Mouse (Mus musculus): Measurements from ENCODE around the gene Galr2. TPM values are rescaled to one million over a fixed set of nuclear protein-coding genes. Genes with fewer than 3 reads are reported as not detected.

The Galr2 gene
- polyA plus RNA-seq, 1 experiment from 2014 or later = 0.11 TPM

- H3K4me1 ChIP-seq (replicated peaks; ENCODE audit: control insufficient read depth, insufficient read depth, low read length) = peaks cover 5% of the 10 kb centered on the region; the same call in 1 of the 2 replicates
- DNase-seq (ENCODE audit: low spot score) (no peak), ATAC-seq (replicated peaks; ENCODE audit: low FRiP score) (peak; percentile 86)
- no peaks in the 10 kb centered on the region for H3K27me3 ChIP-seq (replicated peaks; ENCODE audit: control insufficient read depth, insufficient read depth, low read length)
- H3K36me3 ChIP-seq (ENCODE audit: control insufficient read depth, insufficient read depth, low read length) = peaks cover 75% of the 10 kb centered on the region
- H3K27ac ChIP-seq (ENCODE audit: low read depth, low read length) = no peak overlapping the region
- WGBS = 81% methylated on average over 11 of the region's 11 CpGs
- H3K4me3 ChIP-seq (ENCODE audit: low read depth, low read length) = no peak overlapping the region
- no peak overlapping the region for H3K9ac ChIP-seq (ENCODE audit: low read depth, low read length)
- H3K4me2 ChIP-seq = no peak overlapping the region
- H3K9me3 ChIP-seq (ENCODE audit: control insufficient read depth, low read length) = no peaks in the 10 kb centered on the region
Observed at GRCm38 (mm10) chr11:116265352-116265751, 15.4 kb upstream of the Galr2 start.

GRCm38 (mm10) chr11:116265850-116266249, 14.9 kb upstream of the Galr2 start:
- 84% methylated on average over 4 of the region's 4 CpGs for WGBS

GRCm38 (mm10) chr11:116267637-116268036, 13.1 kb upstream of the Galr2 start:
- H3K27me3 ChIP-seq (replicated peaks; ENCODE audit: control insufficient read depth, insufficient read depth, low read length) = no peaks in the 10 kb centered on the region
- H3K27ac ChIP-seq (ENCODE audit: low read depth, low read length) = no peak overlapping the region
- ATAC-seq (replicated peaks; ENCODE audit: low FRiP score) (no peak), DNase-seq (ENCODE audit: low spot score) (no peak)
- peaks cover 15% of the 10 kb centered on the region for H3K4me1 ChIP-seq (replicated peaks; ENCODE audit: control insufficient read depth, insufficient read depth, low read length)
- H3K9ac ChIP-seq (ENCODE audit: low read depth, low read length) = no peak overlapping the region
- WGBS = 83% methylated on average over 8 of the region's 8 CpGs
- H3K4me3 ChIP-seq (ENCODE audit: low read depth, low read length) = no peak overlapping the region
- H3K36me3 ChIP-seq (ENCODE audit: control insufficient read depth, insufficient read depth, low read length) = peaks cover 72% of the 10 kb centered on the region
- no peak overlapping the region for H3K4me2 ChIP-seq
- no peaks in the 10 kb centered on the region for H3K9me3 ChIP-seq (ENCODE audit: control insufficient read depth, low read length)

More at GRCm38 (mm10) chr11:116265850-116266249, 14.9 kb upstream of the Galr2 start:
- H3K27me3 ChIP-seq (replicated peaks; ENCODE audit: control insufficient read depth, insufficient read depth, low read length) = no peaks in the 10 kb centered on the region
- no peak overlapping the region for H3K4me2 ChIP-seq
- peaks cover 75% of the 10 kb centered on the region for H3K36me3 ChIP-seq (ENCODE audit: control insufficient read depth, insufficient read depth, low read length)
- no peaks in the 10 kb centered on the region for H3K9me3 ChIP-seq (ENCODE audit: control insufficient read depth, low read length)
- DNase-seq (ENCODE audit: low spot score) (no peak), ATAC-seq (replicated peaks; ENCODE audit: low FRiP score) (no peak)
- peaks cover 5% of the 10 kb centered on the region; the same call in 1 of the 2 replicates for H3K4me1 ChIP-seq (replicated peaks; ENCODE audit: control insufficient read depth, insufficient read depth, low read length)
- H3K9ac ChIP-seq (ENCODE audit: low read depth, low read length) = no peak overlapping the region
- H3K27ac ChIP-seq (ENCODE audit: low read depth, low read length) = no peak overlapping the region
- H3K4me3 ChIP-seq (ENCODE audit: low read depth, low read length) = no peak overlapping the region

GRCm38 (mm10) chr11:116268313-116268712, 12.4 kb upstream of the Galr2 start:
- Histone ChIP-seq H3K9me3 (ENCODE audit: control insufficient read depth, low read length) (no peaks in the 10 kb centered on the region), H3K4me3 (ENCODE audit: low read depth, low read length) (no peak overlapping the region), H3K36me3 (ENCODE audit: control insufficient read depth, insufficient read depth, low read length) (peaks cover 66% of the 10 kb centered on the region), H3K9ac (ENCODE audit: low read depth, low read length) (no peak overlapping the region), H3K27ac (ENCODE audit: low read depth, low read length) (no peak overlapping the region), H3K4me1 (replicated peaks; ENCODE audit: control insufficient read depth, insufficient read depth, low read length) (peaks cover 20% of the 10 kb centered on the region), H3K4me2 (no peak overlapping the region), H3K27me3 (replicated peaks; ENCODE audit: control insufficient read depth, insufficient read depth, low read length) (no peaks in the 10 kb centered on the region)
- 94% methylated on average over 6 of the region's 6 CpGs for WGBS
- no peak for ATAC-seq (replicated peaks; ENCODE audit: low FRiP score)
- DNase-seq (ENCODE audit: low spot score) = no peak

GRCm38 (mm10) chr11:116269560-116269959, 11.2 kb upstream of the Galr2 start:
- no peak overlapping the region for H3K4me2 ChIP-seq
- DNase-seq (ENCODE audit: low spot score) (no peak), ATAC-seq (replicated peaks; ENCODE audit: low FRiP score) (no peak)
- H3K4me3 ChIP-seq (ENCODE audit: low read depth, low read length) = no peak overlapping the region
- WGBS = 87% methylated on average over 8 of the region's 8 CpGs
- H3K27ac ChIP-seq (ENCODE audit: low read depth, low read length) = no peak overlapping the region
- H3K9ac ChIP-seq (ENCODE audit: low read depth, low read length) = no peak overlapping the region
- no peaks in the 10 kb centered on the region for H3K9me3 ChIP-seq (ENCODE audit: control insufficient read depth, low read length)
- peaks cover 55% of the 10 kb centered on the region for H3K36me3 ChIP-seq (ENCODE audit: control insufficient read depth, insufficient read depth, low read length)
- H3K27me3 ChIP-seq (replicated peaks; ENCODE audit: control insufficient read depth, insufficient read depth, low read length) = no peaks in the 10 kb centered on the region
- H3K4me1 ChIP-seq (replicated peaks; ENCODE audit: control insufficient read depth, insufficient read depth, low read length) = peaks cover 21% of the 10 kb centered on the region

GRCm38 (mm10) chr11:116272589-116273468, 7.9 kb upstream of the Galr2 start:
- 34% methylated on average over 12 of the region's 12 CpGs for WGBS

GRCm38 (mm10) chr11:116273469-116274044, 7.2 kb upstream of the Galr2 start:
- ATAC-seq (replicated peaks; ENCODE audit: low FRiP score) (peak; percentile 59), DNase-seq (ENCODE audit: low spot score) (no peak)
- Histone ChIP-seq H3K4me2 (peak overlapping the region; percentile 96), H3K4me3 (ENCODE audit: low read depth, low read length) (peak overlapping the region; percentile 88), H3K9me3 (ENCODE audit: control insufficient read depth, low read length) (no peaks in the 10 kb centered on the region), H3K27ac (ENCODE audit: low read depth, low read length) (peak overlapping the region; percentile 79), H3K9ac (ENCODE audit: low read depth, low read length) (peak overlapping the region; percentile 90), H3K27me3 (replicated peaks; ENCODE audit: control insufficient read depth, insufficient read depth, low read length) (no peaks in the 10 kb centered on the region), H3K36me3 (ENCODE audit: control insufficient read depth, insufficient read depth, low read length) (peaks cover 23% of the 10 kb centered on the region), H3K4me1 (replicated peaks; ENCODE audit: control insufficient read depth, insufficient read depth, low read length) (peaks cover 18% of the 10 kb centered on the region)
- under 1% methylated on average over 39 of the region's 39 CpGs for WGBS

More at GRCm38 (mm10) chr11:116272589-116273468, 7.9 kb upstream of the Galr2 start:
- peak overlapping the region; percentile 96 for H3K4me2 ChIP-seq
- no peaks in the 10 kb centered on the region for H3K27me3 ChIP-seq (replicated peaks; ENCODE audit: control insufficient read depth, insufficient read depth, low read length)
- peak overlapping the region; percentile 88 for H3K4me3 ChIP-seq (ENCODE audit: low read depth, low read length)
- peak overlapping the region; percentile 19; the same call in 1 of the 2 replicates for H3K27ac ChIP-seq (ENCODE audit: low read depth, low read length)
- DNase-seq (ENCODE audit: low spot score) (no peak), ATAC-seq (replicated peaks; ENCODE audit: low FRiP score) (no peak)
- peak overlapping the region; percentile 90 for H3K9ac ChIP-seq (ENCODE audit: low read depth, low read length)
- H3K4me1 ChIP-seq (replicated peaks; ENCODE audit: control insufficient read depth, insufficient read depth, low read length) = peaks cover 18% of the 10 kb centered on the region
- H3K9me3 ChIP-seq (ENCODE audit: control insufficient read depth, low read length) = no peaks in the 10 kb centered on the region
- peaks cover 30% of the 10 kb centered on the region for H3K36me3 ChIP-seq (ENCODE audit: control insufficient read depth, insufficient read depth, low read length)

- peak within 1 kb of the TSS; percentile 79 for H3K27ac ChIP-seq (ENCODE audit: low read depth, low read length)
- H3K9ac ChIP-seq (ENCODE audit: low read depth, low read length) = peak within 1 kb of the TSS; percentile 90
- peaks cover 18% of the 10 kb centered on the region for H3K4me1 ChIP-seq (replicated peaks; ENCODE audit: control insufficient read depth, insufficient read depth, low read length)
- peak within 1 kb of the TSS; percentile 96 for H3K4me2 ChIP-seq
- 3% methylated on average over 32 of the region's 32 CpGs for WGBS
- no peaks in the 10 kb centered on the region for H3K27me3 ChIP-seq (replicated peaks; ENCODE audit: control insufficient read depth, insufficient read depth, low read length)
- peaks cover 23% of the 10 kb centered on the region for H3K36me3 ChIP-seq (ENCODE audit: control insufficient read depth, insufficient read depth, low read length)
- no peaks in the 10 kb centered on the region for H3K9me3 ChIP-seq (ENCODE audit: control insufficient read depth, low read length)
- peak; percentile 96 for ATAC-seq (replicated peaks; ENCODE audit: low FRiP score)
- DNase-seq (ENCODE audit: low spot score) = peak; percentile 93
- peak within 1 kb of the TSS; percentile 88 for H3K4me3 ChIP-seq (ENCODE audit: low read depth, low read length)
Observed at GRCm38 (mm10) chr11:116274045-116274666, 6.6 kb upstream of the Galr2 start, which contains the start of gene Srp68. TSS of gene Srp68 (minus strand) at chr11:116274217.
